Mouse (Mus musculus) layer of hippocampus, postnatal 10 days (tissue): ENCODE results near the gene Dusp14. TPM values are rescaled to one million over a fixed set of nuclear protein-coding genes. Genes with fewer than 3 reads are reported as not detected.
A peak's percentile ranks its signal among the peaks of the same experiment; 100 is the strongest.

Source experiments
- DNase-seq, 2 experiments: peaks; one replicate each; pipeline ENCODE4 v3.0.0; 2021; ENCODE audit warnings: low spot score in 2 of 2
- total RNA-seq, 2 experiments: library from RNA; stranded (reverse); gene quantifications; 2 replicates each; pipeline ENCODE4 v1.2.3; 2021

The Dusp14 gene
- total RNA-seq, 2 experiments from 2014 or later: 15.9 to 17.3 TPM

DNA sequence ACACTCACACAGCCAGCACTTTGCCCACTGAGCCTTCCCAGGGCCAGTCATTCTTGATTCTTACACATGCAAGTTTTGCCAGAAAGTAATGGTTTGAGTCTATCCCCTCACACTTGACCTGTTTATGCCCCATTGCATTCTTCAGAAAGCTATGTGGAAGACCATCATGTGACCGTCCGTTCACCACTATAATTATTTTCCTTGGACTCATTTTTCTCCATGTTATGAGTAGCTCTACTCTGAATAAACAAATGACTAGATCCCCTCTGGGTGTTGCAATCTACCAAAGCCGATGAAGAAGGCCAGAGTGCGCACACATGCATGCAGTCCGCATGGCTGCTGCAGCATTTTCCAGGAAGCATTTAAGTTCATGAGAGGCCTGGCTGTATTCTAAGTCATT is 41.8 kb downstream of the Dusp14 start:
- DNase-seq: no peak

DNA sequence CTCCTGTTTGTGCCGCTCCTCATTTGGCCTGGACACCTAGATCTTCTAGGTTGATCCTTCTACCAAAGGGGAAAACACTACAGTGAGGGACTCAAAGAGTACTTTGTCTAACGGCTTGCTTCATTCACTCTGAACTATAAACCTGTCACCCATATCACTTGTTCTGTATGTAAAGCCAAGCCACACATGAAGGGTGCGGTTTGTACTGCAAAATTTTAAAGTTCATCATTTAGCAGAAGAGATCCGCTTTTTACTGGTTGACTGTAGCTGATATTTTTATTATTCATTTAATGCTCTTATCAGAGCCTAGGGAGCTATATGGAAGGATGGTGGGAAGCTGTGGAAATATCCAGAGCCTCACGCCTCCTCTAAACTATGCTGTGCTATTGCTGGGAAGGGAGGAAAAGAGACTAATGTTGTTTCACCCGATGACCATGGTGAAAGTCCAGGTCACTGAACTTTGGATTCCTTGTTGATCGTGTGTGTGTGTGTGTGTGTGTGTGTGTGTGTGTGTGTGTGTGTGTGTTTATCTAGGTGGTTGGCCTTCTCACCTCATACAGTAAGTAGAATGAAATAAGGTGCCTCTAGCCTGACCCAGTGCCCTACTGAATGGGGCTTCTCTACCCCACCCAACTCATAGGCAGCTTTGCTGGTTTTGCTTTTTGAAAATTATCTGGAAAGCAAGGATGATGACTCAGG is 52.1 kb downstream of the Dusp14 start:
- DNase-seq: no peak

DNA sequence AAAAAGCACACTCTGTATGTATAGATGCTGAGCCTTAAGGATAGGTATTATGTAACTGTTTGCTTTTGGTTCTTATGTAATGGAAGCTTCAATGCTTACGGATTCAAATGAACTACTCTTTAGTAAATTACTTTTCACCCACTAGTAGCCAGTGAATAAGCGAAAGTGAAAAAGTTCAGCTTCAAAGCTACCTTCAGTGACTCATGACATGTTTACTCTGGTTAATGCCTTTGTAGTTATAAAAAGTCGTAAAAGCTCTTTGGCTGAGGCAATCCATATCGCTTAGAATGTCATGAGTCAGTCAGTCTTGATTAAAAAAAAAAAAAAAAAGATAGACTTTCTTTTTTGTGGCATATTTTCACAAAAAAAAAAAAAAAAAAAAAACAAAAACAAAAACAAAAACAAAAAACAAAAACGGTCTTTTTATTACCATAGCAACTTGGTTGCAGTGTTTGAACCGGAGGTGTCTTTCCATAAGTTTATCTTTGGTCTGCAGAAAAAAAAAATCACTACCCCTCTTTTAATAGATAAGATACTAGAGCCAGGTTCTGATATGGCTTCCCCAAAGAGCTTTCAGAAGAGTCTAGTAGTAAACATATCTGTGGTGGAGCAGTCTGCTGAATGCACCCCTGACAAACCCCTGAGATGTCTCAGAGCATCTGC is 52.8 kb downstream of the Dusp14 start:
- no peak for DNase-seq

DNA sequence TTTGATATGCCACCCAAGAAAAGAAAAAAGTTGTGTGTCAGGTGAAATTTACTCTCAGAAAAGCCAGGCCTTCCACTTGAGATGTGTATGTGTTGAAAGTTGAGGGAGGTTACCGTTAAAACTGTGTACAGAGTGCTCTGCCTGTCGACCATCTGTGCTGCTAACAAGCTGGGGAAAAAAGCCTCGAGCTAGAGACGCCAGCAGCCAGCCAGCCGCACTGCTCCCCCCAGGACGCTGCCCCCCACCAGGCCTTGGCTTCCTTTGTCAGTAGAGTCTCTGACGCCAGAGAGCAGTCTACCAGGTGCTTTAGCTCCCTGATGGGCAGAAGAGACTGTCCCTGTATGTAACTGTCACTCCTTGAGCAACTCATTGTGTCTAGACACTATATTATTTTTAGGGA is 56.0 kb downstream of the Dusp14 start:
- peak in 1 of 2 experiments; percentile 42 for DNase-seq

DNA sequence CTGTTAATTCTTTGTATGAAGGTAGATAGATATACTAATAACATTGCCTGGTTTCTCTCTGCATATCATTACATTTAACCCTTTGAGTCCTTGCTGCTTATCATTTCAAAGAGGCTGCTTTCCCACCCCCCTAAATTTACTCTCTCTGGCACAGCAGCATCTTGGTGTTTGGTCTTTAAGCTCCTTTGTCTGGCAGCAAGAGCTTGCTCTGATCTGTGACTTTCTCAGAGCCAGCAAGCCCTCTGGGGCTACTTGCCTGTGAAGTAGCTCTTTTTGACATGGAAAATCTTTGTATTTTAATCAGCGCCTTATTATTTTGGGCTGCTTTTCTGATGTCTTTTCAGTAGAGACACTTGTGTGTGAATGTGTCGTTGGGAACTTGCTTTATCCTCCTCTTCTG is 57.5 kb downstream of the Dusp14 start:
- no peak for DNase-seq

DNA sequence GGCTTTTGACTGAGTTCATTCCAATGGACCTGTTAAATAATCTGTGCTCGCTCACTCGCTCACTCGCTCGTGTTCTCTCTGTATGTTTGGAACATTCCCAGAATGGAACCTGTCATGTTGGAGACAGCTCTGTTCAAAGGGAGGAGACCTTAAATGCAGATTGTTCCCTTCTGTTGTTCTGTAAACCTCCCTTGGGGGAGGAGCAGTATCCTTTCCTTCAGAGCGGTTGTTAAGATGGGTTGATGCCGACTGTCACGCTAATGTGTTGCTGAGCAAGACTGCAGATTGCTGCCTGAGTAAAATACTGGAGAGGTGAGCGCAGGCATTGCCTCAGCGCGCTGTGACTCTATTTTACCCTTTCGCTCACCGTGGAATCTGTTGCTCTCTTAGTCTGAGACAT is 58.0 kb downstream of the Dusp14 start:
- peak in 1 of 2 experiments; percentile 33 for DNase-seq

DNA sequence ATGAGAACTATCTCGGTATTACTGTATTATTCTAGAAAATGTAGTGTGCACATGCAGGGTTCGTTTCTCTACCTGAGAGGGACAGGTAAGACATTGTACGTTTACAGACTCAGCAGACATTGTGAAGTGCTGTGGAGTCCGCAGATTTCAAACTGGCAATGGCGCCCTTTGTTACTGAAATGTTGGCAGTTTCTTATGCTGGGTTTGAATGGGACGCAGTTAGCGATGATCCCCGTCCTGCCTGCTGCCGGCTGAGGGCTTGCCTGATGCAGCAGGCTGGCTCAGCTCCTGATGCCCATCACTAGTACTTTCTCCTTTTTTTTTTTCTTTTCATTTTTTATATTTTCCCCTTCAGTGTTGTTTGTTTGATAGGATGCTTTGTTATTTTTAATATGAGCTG is 58.6 kb downstream of the Dusp14 start:
- no peak for DNase-seq

DNA sequence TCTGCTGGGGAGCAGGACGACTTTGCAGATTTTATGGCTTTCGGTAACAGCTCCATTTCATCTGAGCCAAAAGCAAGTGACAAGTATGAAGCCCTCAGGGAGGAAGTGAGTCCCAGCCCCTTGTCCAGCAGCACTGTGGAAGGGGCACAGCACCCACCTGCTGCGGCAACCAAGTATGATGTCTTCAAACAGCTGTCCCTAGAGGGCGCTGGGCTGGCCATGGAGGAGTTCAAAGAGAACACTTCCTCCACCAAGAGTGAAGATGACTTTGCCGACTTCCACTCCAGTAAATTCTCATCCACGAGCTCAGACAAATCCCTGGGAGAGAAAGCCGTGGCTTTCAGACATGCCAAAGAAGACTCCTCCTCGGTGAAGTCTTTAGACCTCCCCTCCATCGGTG is 60.1 kb downstream of the Dusp14 start:
- peak in 1 of 2 experiments; percentile 25 for DNase-seq

DNA sequence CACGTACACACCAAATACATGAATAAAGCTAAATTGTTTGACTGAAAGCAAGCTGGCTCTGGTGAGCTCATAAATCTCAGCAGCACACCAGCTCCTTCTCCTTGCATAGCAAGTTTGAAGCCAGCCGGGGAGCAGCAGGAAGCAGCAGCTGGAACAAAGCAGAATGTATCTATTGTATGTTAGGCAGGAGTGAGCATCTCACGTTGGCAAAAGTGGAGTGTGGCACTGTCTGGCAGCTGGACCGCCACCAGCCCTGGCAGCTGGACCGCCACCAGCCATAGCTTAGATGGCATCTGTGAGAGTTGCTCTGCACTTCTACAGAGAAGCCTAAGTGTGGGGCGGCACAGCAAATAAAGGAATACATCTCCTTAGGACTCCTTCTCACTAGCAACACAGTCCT is 65.1 kb downstream of the Dusp14 start:
- peak in 1 of 2 experiments; percentile 26 for DNase-seq

DNA sequence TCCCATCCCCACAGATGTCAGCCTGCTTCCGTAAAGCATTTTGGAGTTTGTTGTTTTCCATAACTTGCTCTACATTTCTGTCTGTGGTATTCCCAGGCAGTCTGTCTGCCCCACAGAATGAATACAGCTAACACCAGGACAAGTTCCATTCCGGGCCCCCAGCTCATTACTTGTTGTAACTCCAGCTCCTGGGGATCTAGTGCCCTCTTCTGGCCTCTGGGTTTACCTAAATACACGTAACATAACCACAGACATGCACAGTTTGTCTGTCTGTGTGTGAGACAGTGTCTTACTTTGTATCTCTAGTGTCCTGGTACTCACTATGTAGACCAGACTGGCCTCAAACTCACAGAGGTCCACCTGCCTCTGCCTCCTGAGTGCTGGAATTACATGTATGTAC is 67.8 kb downstream of the Dusp14 start:
- DNase-seq: no peak

DNA sequence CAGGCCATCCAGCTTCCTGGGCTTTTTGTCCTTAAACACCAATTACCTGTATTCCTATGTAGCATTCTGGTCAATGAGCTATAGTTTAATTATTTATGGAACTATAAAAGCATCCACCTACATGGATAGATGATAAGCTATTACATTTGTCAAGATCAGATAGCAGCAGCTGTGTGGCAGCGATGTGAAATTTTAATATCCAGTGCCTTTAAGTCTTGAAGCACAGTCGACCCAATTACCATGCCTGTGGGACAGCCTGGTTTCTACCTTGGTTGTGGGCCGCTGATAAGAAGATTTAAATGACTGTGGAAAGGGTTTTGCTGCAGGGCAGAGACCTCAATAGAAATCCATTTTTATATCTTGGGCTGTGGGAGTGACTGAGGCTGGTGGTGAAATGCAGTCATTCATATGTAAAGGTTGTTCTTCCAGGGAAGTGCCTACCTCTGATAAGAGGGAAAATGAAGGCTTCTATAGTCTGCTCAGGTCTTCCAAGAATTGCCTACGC is 69.6 kb downstream of the Dusp14 start:
- DNase-seq: no peak

DNA sequence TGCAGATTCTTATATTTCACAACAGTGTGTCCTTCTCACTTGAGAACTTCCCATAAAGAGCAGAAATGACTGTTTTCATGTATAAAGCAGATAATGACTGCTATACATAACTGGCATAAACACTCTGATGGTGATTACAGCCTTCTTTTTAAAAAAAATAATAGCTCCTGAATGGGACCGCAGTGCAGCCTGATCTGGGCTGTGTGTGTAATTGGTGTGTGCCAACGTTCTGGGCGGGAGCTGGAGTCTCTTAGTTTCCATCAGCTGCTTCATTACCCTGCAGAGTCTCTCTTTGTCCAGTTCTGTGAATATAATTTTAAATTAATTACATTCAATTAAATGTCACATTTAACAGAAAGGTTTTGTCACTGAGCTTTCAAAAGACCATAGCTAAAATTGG is 70.1 kb downstream of the Dusp14 start:
- no peak for DNase-seq

Other genes with a start within 250 kb of the Dusp14 start
- under 1 TPM in 1 of 2 experiments, not detected in 1; 0.21 TPM for gene Hnf1b, start 219.2 kb downstream of the Dusp14 start, total RNA-seq
- 10 to 100 TPM; 12.1 to 12.7 TPM for gene Ddx52, start 127.2 kb downstream of the Dusp14 start, total RNA-seq
- 10 to 100 TPM; 52.6 to 54.5 TPM for gene Synrg, start 104.8 kb downstream of the Dusp14 start, total RNA-seq
- 10 to 100 TPM; 34.8 to 35.6 TPM for gene Tada2a, start 60.3 kb upstream of the Dusp14 start, total RNA-seq
- gene Acaca, start 60.4 kb upstream of the Dusp14 start, total RNA-seq: 100 to 1,000 TPM; 105 to 117 TPM
- not detected for gene Gm11437, start 98.2 kb upstream of the Dusp14 start, total RNA-seq